Mouse (Mus musculus) neural tube, embryonic 11.5 days (tissue): ENCODE results near the gene Socs2. TPM values are rescaled to one million over a fixed set of nuclear protein-coding genes. Genes with fewer than 3 reads are reported as not detected.
A peak's percentile ranks its signal among the peaks of the same experiment; 100 is the strongest.

ENCODE experiments used
- ATAC-seq: fragments of 200-750 bp; cut with Nextera tagmentation; 2 replicates; pipeline ENCODE4 v1.8.0; 2017; ENCODE audit warnings: moderate number of reproducible peaks, mild to moderate bottlenecking, moderate TSS enrichment, moderate library complexity; ENCODE audit not compliant: insufficient read depth, low FRiP score, low TSS enrichment
- DNase-seq: peaks from one replicate; pipeline ENCODE4 v3.0.0-alpha.2; 2015; ENCODE audit warnings: low spot score
- H3K27ac ChIP-seq: fragments of 300-500 bp; sonication (generic); 2 replicates; pipeline ENCODE4 v1.5.1; 2014; ENCODE audit warnings: low read depth, mild to moderate bottlenecking, low read length
- H3K27me3 ChIP-seq: fragments of 300-500 bp; sonication (generic); 2 replicates; pipeline ENCODE4 v1.6.1; 2014; ENCODE audit warnings: mild to moderate bottlenecking, low read length, mixed read lengths; ENCODE audit not compliant: control insufficient read depth, insufficient read depth
- H3K36me3 ChIP-seq: fragments of 300-500 bp; sonication (generic); 2 replicates; pipeline ENCODE4 v1.6.1; 2014; ENCODE audit warnings: mild to moderate bottlenecking, low read length, moderate library complexity, mixed read lengths; ENCODE audit not compliant: control insufficient read depth, insufficient read depth
- H3K4me1 ChIP-seq: fragments of 300-500 bp; sonication (generic); 2 replicates; pipeline ENCODE4 v1.6.1; 2014; ENCODE audit warnings: low read length, mixed read lengths; ENCODE audit not compliant: control insufficient read depth, insufficient read depth
- H3K4me2 ChIP-seq: fragments of 300-500 bp; sonication (generic); 2 replicates; pipeline ENCODE4 v1.6.1; 2014; ENCODE audit warnings: low read depth, mild to moderate bottlenecking, moderate library complexity
- H3K4me3 ChIP-seq: fragments of 300-500 bp; sonication (generic); 2 replicates; pipeline ENCODE4 v1.5.1; 2014; ENCODE audit warnings: low read depth, low read length
- H3K9ac ChIP-seq: fragments of 300-500 bp; sonication (generic); 2 replicates; pipeline ENCODE4 v1.6.1; 2014; ENCODE audit warnings: mild to moderate bottlenecking, low read length
- H3K9me3 ChIP-seq: fragments of 300-500 bp; sonication (generic); 2 replicates; pipeline ENCODE4 v1.6.1; 2016; ENCODE audit warnings: low read length; ENCODE audit not compliant: control insufficient read depth
- WGBS: fragments of 180-500 bp; shearing (Covaris S2); extraction: QIAGEN DNeasy Blood & Tissue Kit; methylation state at CpG from one replicate; pipeline ENCODE4 v1.1.7; 2014; 5-methylcytosine and 5-hydroxymethylcytosine counted together
- polyA plus RNA-seq: library from polyadenylated mRNA; unstranded; fragments of >200 nt; fragmentation: Nextera tagmentation; extraction: Ambion mirVana; gene quantifications from 2 replicates; pipeline ENCODE4 v1.2.1, GENCODE M21; 2014

The Socs2 gene
- polyA plus RNA-seq, 1 experiment from 2014 or later, result 46.0 TPM

DNA sequence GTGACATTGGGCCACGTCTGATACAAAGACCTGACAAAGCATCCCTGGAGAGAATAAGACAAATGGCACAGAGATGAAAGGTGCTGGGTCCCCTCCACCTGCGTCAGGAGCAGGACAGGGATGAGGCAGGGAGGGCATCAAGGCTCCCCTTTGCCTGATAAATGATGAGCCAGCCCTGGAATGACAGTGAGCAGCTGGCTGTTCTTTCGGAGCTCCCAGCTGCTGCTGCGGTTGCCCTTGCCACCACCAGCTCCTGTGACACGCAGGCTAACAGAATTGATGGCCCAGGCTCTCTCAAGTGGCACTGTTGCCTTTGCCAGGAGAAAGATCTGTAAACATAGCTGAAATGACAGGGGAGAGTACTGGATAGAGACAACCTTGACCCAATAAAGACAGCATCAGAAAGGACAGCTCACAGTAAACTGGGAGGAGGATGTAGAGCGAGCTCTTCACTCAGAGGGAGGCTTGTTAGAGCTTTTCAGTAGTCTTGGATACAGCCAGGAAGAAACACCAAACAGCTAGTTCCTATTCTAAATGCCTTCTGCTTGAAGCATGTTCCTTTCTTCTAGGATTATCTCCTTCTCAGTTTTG lies 61.2 kb downstream of the Socs2 start:
- Histone ChIP-seq H3K27ac (no peak overlapping the region), H3K4me3 (no peak overlapping the region), H3K9ac (no peak overlapping the region), H3K36me3 (no peaks in the 10 kb centered on the region), H3K9me3 (no peaks in the 10 kb centered on the region), H3K27me3 (no peaks in the 10 kb centered on the region), H3K4me1 (no peaks in the 10 kb centered on the region), H3K4me2 (no peak overlapping the region)
- DNase-seq, result peak; percentile 53
- no peak for ATAC-seq
- 38% methylated on average over 6 of the region's 6 CpGs for WGBS

DNA sequence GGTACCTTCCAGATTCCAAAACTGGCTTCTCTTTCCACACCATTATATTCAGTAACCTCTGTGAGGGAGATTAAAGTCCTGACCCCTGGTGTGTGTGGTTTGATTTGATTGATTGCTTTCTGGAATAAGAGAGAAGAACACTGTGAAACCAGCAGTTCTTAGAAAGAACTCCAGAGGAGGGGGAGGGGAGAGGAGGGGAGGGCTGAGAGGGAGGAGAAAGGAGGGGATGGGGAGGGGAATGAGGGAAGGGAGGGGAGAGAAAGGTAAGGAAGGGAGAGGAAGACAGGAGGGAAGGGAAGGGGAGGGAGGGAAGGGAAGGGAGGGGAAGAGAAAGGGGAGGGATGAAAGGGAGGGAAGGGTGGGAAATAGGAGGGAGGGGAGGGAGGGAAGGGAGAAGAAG lies 62.3 kb downstream of the Socs2 start:
- no peaks in the 10 kb centered on the region for H3K9me3 ChIP-seq
- H3K36me3 ChIP-seq, result no peaks in the 10 kb centered on the region
- no peak overlapping the region for H3K4me3 ChIP-seq
- ATAC-seq (no peak), DNase-seq (no peak)
- H3K4me2 ChIP-seq, result no peak overlapping the region
- no peaks in the 10 kb centered on the region for H3K4me1 ChIP-seq
- no peak overlapping the region for H3K27ac ChIP-seq
- H3K27me3 ChIP-seq, result no peaks in the 10 kb centered on the region
- no peak overlapping the region for H3K9ac ChIP-seq

DNA sequence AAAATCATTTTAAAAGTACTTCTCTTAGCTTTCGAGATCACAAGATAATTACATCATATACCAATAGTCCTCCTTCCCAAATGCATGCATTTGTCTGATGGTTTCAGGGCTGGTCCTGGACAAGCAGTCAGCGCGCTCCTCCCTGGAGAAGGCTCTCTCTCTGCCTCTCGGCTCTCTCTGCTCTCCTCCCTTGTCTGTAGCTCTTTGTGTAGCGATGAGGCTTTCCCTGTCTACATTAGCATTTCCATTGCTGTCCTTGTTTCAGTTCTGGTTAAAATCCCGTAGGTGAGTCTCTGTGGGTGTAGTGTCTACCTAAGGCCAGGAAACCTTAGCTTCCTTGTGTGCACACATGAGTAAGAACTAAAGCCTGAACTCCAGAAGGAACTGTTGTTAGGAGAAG lies 62.9 kb downstream of the Socs2 start:
- no peak overlapping the region for H3K27ac ChIP-seq
- ATAC-seq, result no peak
- no peaks in the 10 kb centered on the region for H3K27me3 ChIP-seq

DNA sequence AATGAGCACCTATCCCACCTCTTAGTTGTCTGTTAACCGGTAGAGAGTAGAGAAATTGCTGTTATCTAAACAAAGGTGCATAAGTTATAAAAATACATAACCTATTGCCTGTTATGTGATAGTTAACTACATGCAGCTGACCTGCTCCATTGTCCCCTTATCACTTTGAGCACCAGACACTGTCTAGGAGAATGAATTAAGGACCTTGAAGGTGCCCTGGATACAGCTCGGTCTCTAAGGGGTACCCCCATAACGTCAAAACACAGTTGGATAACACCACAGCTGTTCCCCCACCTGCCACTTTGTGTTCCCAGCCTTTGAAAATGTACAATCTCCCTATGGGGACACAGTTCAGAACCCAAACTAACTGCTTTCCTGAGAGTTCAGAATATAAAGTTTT lies 68.5 kb downstream of the Socs2 start:
- H3K9me3 ChIP-seq, result no peaks in the 10 kb centered on the region
- H3K4me3 ChIP-seq, result no peak overlapping the region
- ATAC-seq, result no peak
- no peaks in the 10 kb centered on the region for H3K36me3 ChIP-seq
- H3K27me3 ChIP-seq, result no peaks in the 10 kb centered on the region
- H3K4me1 ChIP-seq, result no peaks in the 10 kb centered on the region
- no peak overlapping the region for H3K27ac ChIP-seq
- H3K4me2 ChIP-seq, result no peak overlapping the region
- 83% methylated on average over 3 of the region's 3 CpGs for WGBS
- no peak for DNase-seq
- H3K9ac ChIP-seq, result no peak overlapping the region

More for the DNA sequence above, 62.9 kb downstream of the Socs2 start:
- DNase-seq, result no peak
- Histone ChIP-seq H3K4me3 (no peak overlapping the region), H3K9me3 (no peaks in the 10 kb centered on the region), H3K9ac (no peak overlapping the region; the same call in 1 of the 2 replicates), H3K4me1 (no peaks in the 10 kb centered on the region), H3K4me2 (no peak overlapping the region), H3K36me3 (no peaks in the 10 kb centered on the region)
- WGBS, result 81% methylated on average over 6 of the region's 6 CpGs

DNA sequence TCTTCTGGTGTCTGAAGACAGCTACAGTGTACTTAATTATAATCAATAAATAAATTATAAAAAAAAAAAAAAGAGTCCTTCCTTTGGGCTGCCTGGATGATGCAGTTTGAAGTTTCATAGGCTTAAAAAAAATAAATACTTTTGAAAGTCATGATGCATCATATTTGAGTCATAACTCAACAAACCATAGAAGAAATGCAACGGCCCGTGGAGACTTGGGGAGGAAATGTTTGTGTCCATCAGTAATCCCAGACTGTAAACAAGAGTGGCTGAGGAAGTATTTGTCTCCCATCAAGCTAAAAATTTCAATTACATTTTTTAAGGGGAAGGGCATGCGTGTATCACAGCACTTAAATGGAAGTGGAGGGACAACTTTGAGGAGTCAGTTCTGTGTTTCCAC lies 69.2 kb downstream of the Socs2 start:
- Histone ChIP-seq H3K4me2 (no peak overlapping the region), H3K4me1 (no peaks in the 10 kb centered on the region), H3K9ac (no peak overlapping the region), H3K9me3 (no peaks in the 10 kb centered on the region), H3K27me3 (no peaks in the 10 kb centered on the region), H3K27ac (no peak overlapping the region), H3K36me3 (no peaks in the 10 kb centered on the region), H3K4me3 (no peak overlapping the region)
- 92% methylated on average over 3 of the region's 3 CpGs for WGBS
- ATAC-seq (no peak), DNase-seq (no peak)

DNA sequence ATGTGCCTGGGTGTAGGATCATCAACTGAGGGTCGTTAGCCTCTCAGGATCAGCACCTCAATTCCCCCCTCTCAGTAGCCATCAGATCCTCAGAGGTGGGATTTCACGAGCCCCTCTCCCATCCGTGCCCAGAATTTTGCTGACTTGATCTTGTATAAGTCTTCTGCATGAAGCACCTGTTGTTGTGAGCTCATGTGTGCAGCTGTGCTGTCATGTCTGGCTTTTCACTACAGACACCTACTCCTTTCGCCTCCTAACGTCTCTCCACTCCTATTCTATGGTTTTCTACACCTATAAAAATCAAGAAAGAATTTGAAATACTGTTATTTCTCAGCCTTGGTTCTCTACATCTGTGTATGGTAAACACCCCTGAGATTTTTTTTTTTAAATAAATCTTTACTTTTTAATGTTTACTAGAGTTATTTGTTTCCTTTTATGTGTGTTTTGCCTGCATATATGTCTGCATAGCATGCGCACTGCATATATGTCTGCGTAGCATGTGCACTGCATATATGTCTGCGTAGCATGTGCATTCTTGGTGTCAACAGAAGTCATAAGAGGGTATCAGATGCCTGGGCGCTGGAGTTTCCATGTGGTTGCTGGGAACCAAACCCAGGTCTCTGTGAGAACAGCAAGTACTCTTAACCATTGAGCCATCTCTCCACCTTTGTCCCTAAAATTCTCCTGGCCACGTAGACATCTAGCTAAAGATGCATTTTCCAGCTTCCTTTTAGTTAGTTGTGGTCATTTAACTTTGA lies 74.0 kb downstream of the Socs2 start:
- DNase-seq, result no peak
- H3K4me1 ChIP-seq, result no peaks in the 10 kb centered on the region

DNA sequence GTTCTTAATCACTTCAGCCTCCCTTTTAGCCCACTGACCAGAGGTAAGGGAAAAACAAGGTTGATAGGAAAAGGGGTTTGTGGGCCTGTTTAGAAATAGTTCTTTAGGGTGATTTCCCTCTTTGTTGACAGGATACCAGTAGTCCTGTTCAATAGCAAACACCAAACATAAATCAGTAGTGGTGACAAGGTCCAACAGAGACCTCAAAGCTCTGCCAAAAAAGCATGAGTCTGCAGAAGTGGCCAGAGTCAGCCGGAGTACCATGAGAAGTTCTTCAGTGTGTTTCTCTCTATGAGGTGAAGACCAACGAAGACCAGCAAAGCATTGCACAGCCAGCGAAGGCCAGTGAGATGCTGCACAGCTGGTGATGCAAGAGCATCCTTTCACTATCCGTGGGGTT lies 76.3 kb downstream of the Socs2 start:
- no peak overlapping the region for H3K27ac ChIP-seq
- H3K4me3 ChIP-seq, result no peak overlapping the region
- no peak for ATAC-seq
- H3K27me3 ChIP-seq, result no peaks in the 10 kb centered on the region
- H3K4me2 ChIP-seq, result no peak overlapping the region
- 83% methylated on average over 4 of the region's 4 CpGs for WGBS
- H3K36me3 ChIP-seq, result no peaks in the 10 kb centered on the region
- no peak for DNase-seq
- no peaks in the 10 kb centered on the region for H3K4me1 ChIP-seq
- H3K9me3 ChIP-seq, result no peaks in the 10 kb centered on the region
- no peak overlapping the region for H3K9ac ChIP-seq

More for the DNA sequence above, 74.0 kb downstream of the Socs2 start:
- Histone ChIP-seq H3K36me3 (no peaks in the 10 kb centered on the region), H3K9me3 (no peaks in the 10 kb centered on the region), H3K9ac (no peak overlapping the region), H3K4me3 (no peak overlapping the region), H3K27me3 (no peaks in the 10 kb centered on the region), H3K4me2 (no peak overlapping the region), H3K27ac (no peak overlapping the region)
- no peak for ATAC-seq
- WGBS, result 85% methylated on average over 10 of the region's 10 CpGs

DNA sequence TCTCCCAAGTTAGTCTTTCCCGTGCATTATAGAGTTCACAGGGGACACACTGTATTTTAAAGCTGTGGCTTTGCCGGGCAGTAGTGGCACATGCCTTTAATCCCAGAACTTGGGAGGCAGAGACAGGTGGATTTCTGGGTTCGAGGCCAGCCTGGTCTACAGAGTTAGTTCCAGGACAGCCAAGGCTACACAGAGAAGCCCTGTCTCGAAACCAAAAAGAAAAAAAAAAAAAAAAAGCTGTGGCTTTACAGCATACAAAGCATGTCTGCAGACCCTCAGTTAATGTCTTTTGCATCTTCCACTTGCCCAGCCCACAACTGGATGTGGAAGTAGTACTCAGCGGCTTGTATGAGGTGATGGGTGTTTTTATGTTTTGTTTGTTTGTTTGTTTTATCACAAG lies 79.4 kb downstream of the Socs2 start:
- no peaks in the 10 kb centered on the region for H3K27me3 ChIP-seq
- H3K4me1 ChIP-seq, result no peaks in the 10 kb centered on the region
- DNase-seq (no peak), ATAC-seq (no peak)
- H3K9me3 ChIP-seq, result no peaks in the 10 kb centered on the region
- no peak overlapping the region for H3K4me2 ChIP-seq
- WGBS, result 76% methylated on average over 5 of the region's 5 CpGs
- H3K27ac ChIP-seq, result no peak overlapping the region
- no peak overlapping the region for H3K4me3 ChIP-seq
- no peaks in the 10 kb centered on the region for H3K36me3 ChIP-seq
- no peak overlapping the region for H3K9ac ChIP-seq
